Mouse (Mus musculus) heart, adult 2 months (tissue): Measurements from ENCODE around the gene Gpr12. TPM values are rescaled to one million over a fixed set of nuclear protein-coding genes. Genes with fewer than 3 reads are reported as not detected.
"Not testable (repeated sequence)": the region's sequence is repeated elsewhere in the genome, so short reads cannot be mapped to it uniquely, and the experiment has no call there.

Experiments
- DNase-seq, 2 experiments: peaks; one replicate each; pipeline ENCODE4 v3.0.0; 2021
- H3K27ac ChIP-seq: fragments of 200-600 bp; 2 replicates; pipeline ENCODE4 v1.8.1; 2022
- H3K27me3 ChIP-seq: fragments of 200-500 bp; 2 replicates; pipeline ENCODE4 v1.6.1; 2012; ENCODE audit warnings: mild to moderate bottlenecking, low read length, inconsistent platforms, mixed read lengths; ENCODE audit not compliant: control insufficient read depth, insufficient read depth
- H3K36me3 ChIP-seq: fragments of 200-500 bp; 2 replicates; pipeline ENCODE4 v1.6.1; 2012; ENCODE audit warnings: low read length, inconsistent platforms; ENCODE audit not compliant: control insufficient read depth, insufficient read depth
- H3K4me1 ChIP-seq: fragments of 200-500 bp; 2 replicates; pipeline ENCODE4 v1.6.1; 2011; ENCODE audit warnings: low read length; ENCODE audit not compliant: control insufficient read depth, insufficient read depth
- H3K4me3 ChIP-seq: fragments of 200-600 bp; 2 replicates; pipeline ENCODE4 v1.8.1; 2022
- H3K79me2 ChIP-seq: fragments of 200-500 bp; replicated peaks from 2 replicates; pipeline ENCODE4 v1.6.1; 2012; ENCODE audit warnings: mild to moderate bottlenecking, inconsistent platforms, low read length, moderate library complexity, mixed read lengths; ENCODE audit not compliant: control insufficient read depth, insufficient read depth
- H3K9ac ChIP-seq: fragments of 200-500 bp; 2 replicates; pipeline ENCODE4 v1.6.1; 2012; ENCODE audit warnings: low read depth, mild to moderate bottlenecking, control low read depth, inconsistent platforms, low read length, mixed read lengths
- CTCF ChIP-seq: fragments of 200-600 bp; IDR thresholded peaks from 2 replicates; pipeline ENCODE4 v1.8.1; 2022; ENCODE audit warnings: antibody characterized with exemption, mild to moderate bottlenecking, moderate library complexity
- EP300 ChIP-seq: fragments of 200-500 bp; IDR thresholded peaks from 2 replicates; pipeline ENCODE4 v1.6.1; 2011; ENCODE audit warnings: low read depth, low read length, control low read depth; ENCODE audit not compliant: insufficient read depth
- POLR2A ChIP-seq: fragments of 200-500 bp; IDR thresholded peaks from 2 replicates; pipeline ENCODE4 v1.6.1; 2011; ENCODE audit warnings: mild to moderate bottlenecking, low read depth, low read length, control low read depth; ENCODE audit not compliant: insufficient read depth
- WGBS: fragments of 180-500 bp; shearing (Covaris S2); methylation state at CpG from one replicate; pipeline ENCODE4 v1.1.7; 2018; 5-methylcytosine and 5-hydroxymethylcytosine counted together
- intact Hi-C: fragments of 180-260 bp; cut with DNase I; formaldehyde crosslinking; loops from one replicate; pipeline ENCODE4 v1.15.1; 2025
- polyA plus RNA-seq: library from polyadenylated mRNA; depleted of rRNA; stranded (reverse); fragments of >200 nt; gene quantifications from 2 replicates; pipeline ENCODE4 v1.2.3, GENCODE M21; 2012
- total RNA-seq, 2 experiments: library from RNA; stranded (reverse); gene quantifications; 2 replicates each; pipeline ENCODE4 v1.2.3; 2021

Gpr12 gene
- total and polyA plus RNA-seq, 3 experiments: 0.27 TPM; not detected in 2

- H3K79me2 ChIP-seq: no peaks in the 10 kb centered on the region
- H3K4me1 ChIP-seq: no peaks in the 10 kb centered on the region
- H3K27me3 ChIP-seq: no peaks in the 10 kb centered on the region
- H3K4me3 ChIP-seq: no peak overlapping the region
- H3K9ac ChIP-seq: no peak overlapping the region
- no peak overlapping the region for H3K27ac ChIP-seq
- no peaks in the 10 kb centered on the region for H3K36me3 ChIP-seq
- 58% methylated on average over 5 of the region's 5 CpGs for WGBS
- intact Hi-C loops: no loop called here
- no peak for DNase-seq
- TF ChIP-seq CTCF: no peak
- TF ChIP-seq POLR2A: no peak
- TF ChIP-seq EP300: no peak
Observed at GRCm38 (mm10) chr5:146606221-146606620, 21.2 kb upstream of the Gpr12 start.

- no peak for DNase-seq
- intact Hi-C loops: no loop called here
- TF ChIP-seq POLR2A: no peak
- TF ChIP-seq EP300: no peak
- no peak for TF ChIP-seq CTCF
- H3K27me3 ChIP-seq: no peaks in the 10 kb centered on the region
- H3K79me2 ChIP-seq: no peaks in the 10 kb centered on the region
- no peak overlapping the region for H3K4me3 ChIP-seq
- H3K36me3 ChIP-seq: no peaks in the 10 kb centered on the region
- H3K27ac ChIP-seq: no peak overlapping the region
- H3K9ac ChIP-seq: no peak overlapping the region
- 79% methylated on average over 5 of the region's 5 CpGs for WGBS
- no peaks in the 10 kb centered on the region for H3K4me1 ChIP-seq
Observed at GRCm38 (mm10) chr5:146599970-146600369, 14.9 kb upstream of the Gpr12 start.

GRCm38 (mm10) chr5:146599216-146599615, 14.2 kb upstream of the Gpr12 start:
- DNase-seq, H3K36me3 ChIP-seq, intact Hi-C loops, H3K27me3 ChIP-seq, H3K9ac ChIP-seq, H3K79me2 ChIP-seq, H3K27ac ChIP-seq, H3K4me1 ChIP-seq, H3K4me3 ChIP-seq: not testable (repeated sequence)
- 81% methylated on average over 7 of the region's 7 CpGs for WGBS

GRCm38 (mm10) chr5:146598215-146599119, 13.4 kb upstream of the Gpr12 start:
- no peaks in the 10 kb centered on the region for H3K36me3 ChIP-seq
- TF ChIP-seq POLR2A (no peak), EP300 (no peak), CTCF (no peak)
- H3K9ac ChIP-seq: no peak overlapping the region
- WGBS: 82% methylated on average over 27 of the region's 27 CpGs
- no peak overlapping the region for H3K27ac ChIP-seq
- H3K4me3 ChIP-seq: no peak overlapping the region
- no peaks in the 10 kb centered on the region for H3K27me3 ChIP-seq
- no peak for DNase-seq
- H3K4me1 ChIP-seq: no peaks in the 10 kb centered on the region
- intact Hi-C loops: no loop called here
- H3K79me2 ChIP-seq: no peaks in the 10 kb centered on the region

- no peaks in the 10 kb centered on the region for H3K36me3 ChIP-seq
- TF ChIP-seq EP300: no peak
- TF ChIP-seq POLR2A: no peak
- TF ChIP-seq CTCF: no peak
- H3K79me2 ChIP-seq: no peaks in the 10 kb centered on the region
- intact Hi-C loops: no loop called here
- H3K4me3 ChIP-seq: no peak overlapping the region
- no peak overlapping the region for H3K27ac ChIP-seq
- no peak overlapping the region for H3K9ac ChIP-seq
- no peaks in the 10 kb centered on the region for H3K27me3 ChIP-seq
- DNase-seq: no peak
- 90% methylated on average over 10 of the region's 10 CpGs for WGBS
- H3K4me1 ChIP-seq: no peaks in the 10 kb centered on the region
Observed at GRCm38 (mm10) chr5:146597503-146597874, 12.4 kb upstream of the Gpr12 start.

- Histone ChIP-seq H3K27ac (no peak overlapping the region), H3K36me3 (no peaks in the 10 kb centered on the region), H3K4me1 (no peaks in the 10 kb centered on the region), H3K4me3 (no peak overlapping the region), H3K9ac (no peak overlapping the region), H3K79me2 (no peaks in the 10 kb centered on the region), H3K27me3 (no peaks in the 10 kb centered on the region; the same call in 1 of the 2 replicates)
- 65% methylated on average over 18 of the region's 18 CpGs for WGBS
- intact Hi-C loops: no loop called here
- no peak for TF ChIP-seq CTCF
- no peak for TF ChIP-seq POLR2A
- TF ChIP-seq EP300: no peak
- DNase-seq: no peak
Observed at GRCm38 (mm10) chr5:146596612-146597502, 11.8 kb upstream of the Gpr12 start.
